Mouse (Mus musculus) bone marrow, adult 2 months (tissue): ENCODE data around the gene Pgap3. TPM values are rescaled to one million over a fixed set of nuclear protein-coding genes. Genes with fewer than 3 reads are reported as not detected.

Source experiments
- H3K27ac ChIP-seq: fragments of 200-500 bp; 2 replicates; pipeline ENCODE4 v1.5.1; 2012; ENCODE audit warnings: low read depth, mild to moderate bottlenecking, control low read depth, inconsistent platforms, low read length; ENCODE audit not compliant: control insufficient read depth, poor library complexity, insufficient read depth
- H3K4me1 ChIP-seq: fragments of 200-500 bp; 2 replicates; pipeline ENCODE4 v1.6.1; 2011; ENCODE audit warnings: low read length; ENCODE audit not compliant: control insufficient read depth, insufficient read depth
- H3K4me3 ChIP-seq: fragments of 200-500 bp; replicated peaks from 2 replicates; pipeline ENCODE3; 2011; ENCODE audit warnings: mild to moderate bottlenecking, low read depth, low read length, control low read depth; ENCODE audit not compliant: control insufficient read depth
- CTCF ChIP-seq: fragments of 200-500 bp; IDR thresholded peaks from 2 replicates; pipeline ENCODE4 v1.5.1; 2011; ENCODE audit warnings: low read length, control low read depth; ENCODE audit not compliant: control insufficient read depth, insufficient read depth
- POLR2A ChIP-seq: fragments of 200-500 bp; IDR thresholded peaks from 2 replicates; pipeline ENCODE4 v1.6.1; 2011; ENCODE audit warnings: low read depth, mild to moderate bottlenecking, control low read depth, low read length, borderline replicate concordance; ENCODE audit not compliant: control insufficient read depth
- WGBS: fragments of 180-500 bp; shearing (Covaris S2); methylation state at CpG from one replicate; pipeline ENCODE4 v1.1.7; 2018; 5-methylcytosine and 5-hydroxymethylcytosine counted together
- polyA plus RNA-seq: library from polyadenylated mRNA; stranded (reverse); fragments of >200 nt; gene quantifications from 2 replicates; pipeline ENCODE4 v1.2.4, GENCODE M21; 2011; ENCODE audit warnings: low replicate concordance; ENCODE audit not compliant: missing spikeins, insufficient read depth, insufficient read length

Pgap3 gene
- polyA plus RNA-seq, 1 experiment: 2.7 TPM

DNA sequence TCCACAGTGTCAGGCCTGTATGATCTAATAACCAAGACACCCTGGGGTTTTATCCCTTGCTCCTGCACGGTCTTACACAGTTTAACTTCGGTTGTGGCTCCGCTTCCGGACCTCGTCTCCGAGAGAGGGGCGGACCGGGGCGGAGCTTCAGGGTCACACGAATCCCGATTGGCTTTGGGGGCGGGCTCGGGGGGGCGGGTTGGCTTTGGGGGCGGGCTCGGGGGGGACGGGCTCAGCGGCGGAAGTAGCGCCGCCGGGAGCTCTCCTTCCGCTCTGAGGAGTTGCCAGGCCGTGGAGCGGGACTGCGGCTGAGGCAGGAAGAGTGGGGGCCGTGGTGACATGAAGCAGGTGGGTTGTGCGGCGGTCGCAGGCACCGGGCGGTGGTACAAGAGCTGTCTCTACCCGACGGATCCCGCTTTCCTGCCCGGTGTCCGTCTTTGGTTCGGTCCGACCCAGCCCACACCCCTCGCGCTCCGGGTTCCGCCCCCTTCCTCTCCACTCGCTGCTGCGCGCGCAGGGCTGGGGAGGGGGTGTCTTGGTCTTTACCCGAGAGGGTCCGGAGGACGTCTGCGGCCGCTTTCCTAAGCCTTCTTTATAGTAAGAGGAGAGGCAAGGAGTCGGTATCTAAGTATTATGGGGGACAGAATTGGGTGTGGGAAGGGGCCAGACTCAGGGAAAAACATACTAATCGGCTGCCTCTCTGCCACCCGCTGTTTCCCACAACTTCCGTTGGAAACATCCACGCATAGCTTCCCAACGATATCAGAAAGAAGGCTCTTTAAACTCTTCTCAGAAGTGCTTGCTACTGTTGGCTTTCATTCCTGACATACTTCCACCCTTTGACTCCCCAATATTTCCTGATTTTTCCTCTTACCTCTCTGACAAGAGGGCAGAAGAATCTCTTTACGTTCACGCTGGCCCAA, 41.9 kb downstream of the Pgap3 start, which contains the start of gene Stard3:
Gene Stard3, plus strand, starts transcription at position 208 of the 923 bp plus-strand sequence.
- Histone ChIP-seq H3K4me1 (peaks cover 12% of the 10 kb centered on the region), H3K27ac (peak within 1 kb of the TSS; percentile 93), H3K4me3 (peak within 1 kb of the TSS; percentile 92)
- TF ChIP-seq POLR2A (peak; percentile 69; the same call in 1 of the 2 replicates), CTCF (no peak)
- WGBS: under 1% methylated on average over 59 of the region's 60 CpGs

GRCm38 (mm10) chr11:98357396-98358160, 42.7 kb downstream of the Pgap3 start:
- peak overlapping the region; percentile 25 for H3K27ac ChIP-seq
- TF ChIP-seq CTCF (no peak), POLR2A (no peak)
- H3K4me1 ChIP-seq: peaks cover 12% of the 10 kb centered on the region
- 16% methylated on average over 13 of the region's 13 CpGs for WGBS
- H3K4me3 ChIP-seq: peak overlapping the region; percentile 72

DNA sequence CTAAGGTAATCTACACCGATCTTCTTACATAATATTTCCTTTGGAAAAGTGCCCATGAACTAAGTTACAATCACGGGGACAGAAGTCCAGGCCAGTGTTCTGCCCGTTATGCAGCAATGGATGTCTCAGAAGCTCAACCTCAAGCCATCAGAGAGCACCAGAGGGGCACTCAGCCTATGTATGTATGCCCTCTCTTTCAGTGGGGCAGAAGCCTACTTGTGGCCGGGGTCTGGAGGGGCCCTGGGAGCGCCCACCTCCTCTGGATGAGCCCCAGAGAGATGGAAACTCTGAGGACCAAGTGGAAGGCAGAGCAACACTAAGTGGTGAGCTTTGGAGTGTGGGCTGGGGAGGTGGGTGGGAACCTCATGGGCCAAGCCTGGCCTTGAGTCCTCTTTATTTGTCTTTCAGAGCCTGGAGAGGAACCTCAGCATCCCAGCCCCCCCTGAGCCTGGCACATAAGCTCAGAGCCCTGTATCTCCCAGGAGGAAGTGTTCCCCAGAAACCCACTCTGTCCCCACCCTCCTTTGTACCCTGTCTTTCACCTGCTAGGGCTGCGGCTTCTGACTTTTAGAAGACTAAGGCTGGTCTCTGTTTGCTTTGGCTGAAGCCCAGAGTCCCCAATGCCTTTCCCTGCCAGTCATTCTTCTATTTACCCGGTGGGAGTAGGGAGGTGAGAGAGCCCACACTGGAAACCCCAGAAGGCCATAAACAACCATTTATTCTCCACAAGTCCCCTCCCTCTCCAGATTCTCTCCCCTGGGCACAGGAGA, 43.5 kb downstream of the Pgap3 start:
- H3K4me1 ChIP-seq: peaks cover 12% of the 10 kb centered on the region
- 56% methylated on average over 7 of the region's 7 CpGs for WGBS
- TF ChIP-seq POLR2A: no peak
- no peak for TF ChIP-seq CTCF
- no peak overlapping the region for H3K4me3 ChIP-seq
- no peak overlapping the region for H3K27ac ChIP-seq

GRCm38 (mm10) chr11:98355732-98356299, 44.5 kb downstream of the Pgap3 start:
- 6% methylated on average over 6 of the region's 6 CpGs for WGBS
- H3K4me3 ChIP-seq: no peak overlapping the region
- H3K27ac ChIP-seq: no peak overlapping the region
- peaks cover 9% of the 10 kb centered on the region; the same call in 1 of the 2 replicates for H3K4me1 ChIP-seq
- TF ChIP-seq POLR2A (no peak), CTCF (peak; percentile 59)

DNA sequence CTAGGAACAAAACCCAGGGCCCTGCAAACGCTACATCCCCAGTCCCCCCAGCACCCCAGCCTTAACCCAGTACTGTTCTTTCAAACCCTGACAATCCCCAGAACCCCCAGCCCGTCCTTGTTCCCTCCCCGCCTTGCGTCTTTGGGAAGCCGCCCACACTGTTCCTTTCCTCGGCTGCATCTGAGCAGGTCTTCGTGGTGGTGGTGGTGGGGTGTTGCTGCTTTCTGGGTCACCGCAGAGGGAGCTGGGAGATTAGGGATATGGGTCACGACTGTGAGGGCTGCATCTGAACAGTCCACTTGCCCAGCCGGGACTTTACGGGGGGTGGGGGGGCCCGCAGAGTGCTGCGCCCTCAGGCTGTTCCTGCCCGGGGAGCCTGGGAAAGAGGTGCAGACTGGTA, 45.8 kb downstream of the Pgap3 start:
- peaks cover 5% of the 10 kb centered on the region; the same call in 1 of the 2 replicates for H3K4me1 ChIP-seq

DNA sequence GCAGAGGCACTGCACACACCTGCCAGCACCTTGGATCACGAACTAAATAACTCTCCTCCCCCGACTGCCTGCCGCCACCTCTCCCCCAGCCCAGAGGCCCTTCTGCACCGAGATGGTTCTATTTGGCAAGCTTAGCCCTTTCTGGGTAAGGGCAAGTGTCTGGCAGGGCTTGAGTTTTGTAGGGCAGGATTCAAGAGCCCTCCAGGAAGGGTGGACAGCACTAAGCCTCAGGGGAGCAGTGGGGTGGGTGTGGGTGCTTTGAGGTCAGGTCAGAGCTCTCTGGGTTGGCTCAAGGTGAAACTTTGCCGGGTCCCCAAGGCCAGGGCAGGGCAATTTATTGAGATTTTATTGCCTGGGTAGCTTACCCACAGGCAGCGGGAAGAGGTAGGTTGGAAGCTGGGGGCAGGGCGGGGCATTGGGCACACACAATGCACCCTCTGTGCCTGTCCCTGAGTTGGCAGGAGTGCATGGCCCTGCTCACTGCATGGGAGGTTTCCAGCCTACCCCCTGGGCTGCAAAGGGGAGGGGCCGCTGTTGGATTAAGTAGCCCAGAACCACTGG, 46.6 kb downstream of the Pgap3 start:
- TF ChIP-seq POLR2A: no peak
- TF ChIP-seq CTCF: no peak

More for the DNA sequence above, 45.8 kb downstream of the Pgap3 start:
- Histone ChIP-seq H3K4me3 (no peak overlapping the region), H3K27ac (no peak overlapping the region)
- WGBS: 85% methylated on average over 14 of the region's 14 CpGs
- TF ChIP-seq CTCF (no peak), POLR2A (no peak)

More for the DNA sequence above, 46.6 kb downstream of the Pgap3 start:
- Histone ChIP-seq H3K4me1 (peaks cover 4% of the 10 kb centered on the region; the same call in 1 of the 2 replicates), H3K4me3 (no peak overlapping the region), H3K27ac (no peak overlapping the region)
- 59% methylated on average over 8 of the region's 8 CpGs for WGBS
